Mouse (Mus musculus): ENCODE results near the gene Btnl4.

DNA sequence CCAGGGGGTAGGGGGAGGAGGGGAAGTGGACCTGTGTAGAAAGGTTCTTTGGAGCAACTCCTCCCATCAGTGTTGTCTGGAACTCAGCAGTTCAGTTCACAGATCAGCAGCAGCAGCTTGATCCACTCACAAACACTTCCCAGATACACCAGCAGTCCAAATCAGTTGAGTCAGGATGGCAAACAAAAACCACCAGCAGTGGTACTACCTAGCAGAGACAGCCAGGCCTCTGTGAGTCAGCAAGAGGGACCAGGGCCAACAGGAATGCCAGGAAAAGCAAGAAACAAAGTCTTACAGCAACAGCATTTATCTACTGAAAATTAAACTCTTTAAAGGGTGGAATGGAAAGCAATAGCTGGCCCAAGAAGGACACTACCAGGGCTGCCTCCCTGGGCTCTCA, 49.5 kb downstream of the Btnl4 start:
- TF ChIP-seq CTCF (IDR thresholded peaks at IDR 0.05; ENCODE audit: extremely low read depth, insufficient read depth, low read length) (no peak), POLR2A (IDR thresholded peaks at IDR 0.05; ENCODE audit: extremely low read depth, insufficient read depth, low read length) (no peak)
